Mouse (Mus musculus) erythroblast, embryonic 14.5 days (primary cell): ENCODE results near the gene Gm14226. TPM values are rescaled to one million over a fixed set of nuclear protein-coding genes. Genes with fewer than 3 reads are reported as not detected.
"Not testable (repeated sequence)": the region's sequence is repeated elsewhere in the genome, so short reads cannot be mapped to it uniquely, and the experiment has no call there.

Source experiments
- H3K27me3 ChIP-seq: 2 replicates; pipeline ENCODE4 v1.6.1; 2012; ENCODE audit warnings: inconsistent platforms; ENCODE audit not compliant: control insufficient read depth
- H3K36me3 ChIP-seq: 2 replicates; pipeline ENCODE4 v1.6.1; 2012; ENCODE audit warnings: mild to moderate bottlenecking, inconsistent platforms; ENCODE audit not compliant: control insufficient read depth
- H3K4me1 ChIP-seq: 2 replicates; pipeline ENCODE4 v1.6.1; 2012; ENCODE audit warnings: inconsistent platforms; ENCODE audit not compliant: control insufficient read depth
- H3K4me3 ChIP-seq: replicated peaks from 2 replicates; pipeline ENCODE3; 2012; ENCODE audit warnings: moderate library complexity, mild to moderate bottlenecking, inconsistent platforms
- H3K9me3 ChIP-seq: 2 replicates; pipeline ENCODE4 v1.6.1; 2012; ENCODE audit warnings: low read length, inconsistent platforms, mixed read lengths; ENCODE audit not compliant: control insufficient read depth
- GATA1 ChIP-seq: IDR thresholded peaks from 2 replicates; pipeline ENCODE4 v1.6.1; 2012; ENCODE audit warnings: low read length, inconsistent platforms, mixed read lengths
- TAL1 ChIP-seq: IDR thresholded peaks from 3 replicates; pipeline ENCODE4 v1.6.1; 2012; ENCODE audit warnings: low read length, inconsistent platforms, mixed read lengths
- polyA plus RNA-seq: library from polyadenylated mRNA; stranded (reverse); fragments of >175 nt; gene quantifications from 2 replicates; pipeline ENCODE4 v1.2.3, GENCODE M21; 2012

Gm14226 gene
- polyA plus RNA-seq, 1 experiment: not detected

GRCm38 (mm10) chr2:155012991-155013390 is 5.1 kb upstream of the Gm14226 start:
- Histone ChIP-seq H3K4me1 (no peaks in the 10 kb centered on the region), H3K4me3 (no peak overlapping the region), H3K27me3 (no peaks in the 10 kb centered on the region), H3K36me3 (no peaks in the 10 kb centered on the region), H3K9me3 (no peaks in the 10 kb centered on the region)
- TF ChIP-seq GATA1 (no peak), TAL1 (no peak)

- peaks cover 14% of the 10 kb centered on the region for H3K9me3 ChIP-seq
- H3K4me1 ChIP-seq, H3K4me3 ChIP-seq, H3K36me3 ChIP-seq: not testable (repeated sequence)
- peaks cover 16% of the 10 kb centered on the region for H3K27me3 ChIP-seq
These were observed 1.3 kb upstream of the Gm14226 start for GRCm38 (mm10) chr2:155016751-155017150.

- Histone ChIP-seq H3K4me1 (no peaks in the 10 kb centered on the region; the same call in 1 of the 2 replicates), H3K9me3 (peaks cover 28% of the 10 kb centered on the region), H3K4me3 (peak overlapping the region; percentile 31), H3K27me3 (peaks cover 16% of the 10 kb centered on the region), H3K36me3 (no peaks in the 10 kb centered on the region)
- TF ChIP-seq GATA1 (no peak), TAL1 (no peak)
These were observed 936 bp downstream of the Gm14226 start for GRCm38 (mm10) chr2:155018762-155019641.

GRCm38 (mm10) chr2:155019673-155020072 is 1.6 kb downstream of the Gm14226 start:
- Histone ChIP-seq H3K27me3 (peaks cover 16% of the 10 kb centered on the region), H3K4me1 (no peaks in the 10 kb centered on the region; the same call in 1 of the 2 replicates), H3K9me3 (peaks cover 28% of the 10 kb centered on the region), H3K4me3 (peak overlapping the region; percentile 31), H3K36me3 (no peaks in the 10 kb centered on the region)
- no peak for TF ChIP-seq GATA1
- TF ChIP-seq TAL1: no peak

- not testable (repeated sequence) for H3K36me3 ChIP-seq, H3K4me1 ChIP-seq, H3K4me3 ChIP-seq
- H3K9me3 ChIP-seq: peaks cover 31% of the 10 kb centered on the region
- peaks cover 16% of the 10 kb centered on the region for H3K27me3 ChIP-seq
These were observed 2.3 kb downstream of the Gm14226 start for GRCm38 (mm10) chr2:155020247-155020826.

GRCm38 (mm10) chr2:155030831-155031230 is 12.8 kb downstream of the Gm14226 start:
- H3K36me3 ChIP-seq: no peaks in the 10 kb centered on the region
- H3K4me1 ChIP-seq: no peaks in the 10 kb centered on the region; the same call in 1 of the 2 replicates
- H3K4me3 ChIP-seq: no peak overlapping the region
- no peak for TF ChIP-seq GATA1
- TF ChIP-seq TAL1: no peak
- no peaks in the 10 kb centered on the region; the same call in 1 of the 2 replicates for H3K27me3 ChIP-seq
- no peaks in the 10 kb centered on the region for H3K9me3 ChIP-seq

- H3K4me1 ChIP-seq: no peaks in the 10 kb centered on the region; the same call in 1 of the 2 replicates
- no peak overlapping the region for H3K4me3 ChIP-seq
- H3K27me3 ChIP-seq: no peaks in the 10 kb centered on the region; the same call in 1 of the 2 replicates
- H3K36me3 ChIP-seq: no peaks in the 10 kb centered on the region
- H3K9me3 ChIP-seq: no peaks in the 10 kb centered on the region
- no peak for TF ChIP-seq TAL1
- TF ChIP-seq GATA1: no peak
These were observed 15.1 kb downstream of the Gm14226 start for GRCm38 (mm10) chr2:155032938-155033710.

- Histone ChIP-seq H3K27me3 (peaks cover 2% of the 10 kb centered on the region; the same call in 1 of the 2 replicates), H3K36me3 (no peaks in the 10 kb centered on the region), H3K9me3 (no peaks in the 10 kb centered on the region), H3K4me1 (no peaks in the 10 kb centered on the region), H3K4me3 (no peak overlapping the region)
- no peak for TF ChIP-seq GATA1
- TF ChIP-seq TAL1: no peak
These were observed 21.9 kb downstream of the Gm14226 start for GRCm38 (mm10) chr2:155039956-155040355.

GRCm38 (mm10) chr2:155044542-155044941 is 26.5 kb downstream of the Gm14226 start:
- H3K4me1 ChIP-seq: no peaks in the 10 kb centered on the region
- H3K4me3 ChIP-seq: no peak overlapping the region
- H3K36me3 ChIP-seq: no peaks in the 10 kb centered on the region
- no peaks in the 10 kb centered on the region for H3K9me3 ChIP-seq
- H3K27me3 ChIP-seq: peaks cover 2% of the 10 kb centered on the region; the same call in 1 of the 2 replicates
- no peak for TF ChIP-seq TAL1
- TF ChIP-seq GATA1: no peak
